Mouse (Mus musculus) testis, adult 2 months (tissue): ENCODE data around the gene Cntn6. TPM values are rescaled to one million over a fixed set of nuclear protein-coding genes. Genes with fewer than 3 reads are reported as not detected.

Source experiments
- H3K27ac ChIP-seq: fragments of 200-500 bp; 2 replicates; pipeline ENCODE4 v1.5.1; 2012; ENCODE audit warnings: low read depth, low read length; ENCODE audit not compliant: control insufficient read depth, insufficient read depth
- H3K27me3 ChIP-seq: fragments of 200-500 bp; 2 replicates; pipeline ENCODE4 v1.6.1; 2012; ENCODE audit warnings: mild to moderate bottlenecking, low read length, moderate library complexity; ENCODE audit not compliant: control insufficient read depth, insufficient read depth
- H3K36me3 ChIP-seq: fragments of 200-500 bp; 2 replicates; pipeline ENCODE4 v1.6.1; 2012; ENCODE audit warnings: mild to moderate bottlenecking, low read length; ENCODE audit not compliant: control insufficient read depth, insufficient read depth
- H3K4me1 ChIP-seq: fragments of 200-500 bp; 2 replicates; pipeline ENCODE4 v1.6.1; 2012; ENCODE audit warnings: low read length; ENCODE audit not compliant: control insufficient read depth, insufficient read depth
- H3K4me3 ChIP-seq: fragments of 200-500 bp; 2 replicates; pipeline ENCODE4 v1.5.1; 2012; ENCODE audit warnings: low read depth, mild to moderate bottlenecking, low read length, moderate library complexity, mixed read lengths; ENCODE audit not compliant: control insufficient read depth
- CTCF ChIP-seq: fragments of 200-500 bp; IDR thresholded peaks from 2 replicates; pipeline ENCODE4 v1.5.1; 2012; ENCODE audit warnings: low read depth, mild to moderate bottlenecking, inconsistent platforms, low read length, moderate library complexity; ENCODE audit not compliant: control insufficient read depth, insufficient read depth, insufficient replicate concordance
- POLR2A ChIP-seq: fragments of 200-500 bp; IDR thresholded peaks from 2 replicates; pipeline ENCODE4 v1.6.1; 2012; ENCODE audit warnings: low read depth, mild to moderate bottlenecking, inconsistent platforms, low read length, moderate library complexity; ENCODE audit not compliant: control insufficient read depth
- polyA plus RNA-seq: library from polyadenylated mRNA; depleted of rRNA; stranded (reverse); fragments of >200 nt; gene quantifications from 2 replicates; pipeline ENCODE4 v1.2.3, GENCODE M21; 2012

Gene Cntn6
- polyA plus RNA-seq, 1 experiment, result 2.4 TPM

DNA sequence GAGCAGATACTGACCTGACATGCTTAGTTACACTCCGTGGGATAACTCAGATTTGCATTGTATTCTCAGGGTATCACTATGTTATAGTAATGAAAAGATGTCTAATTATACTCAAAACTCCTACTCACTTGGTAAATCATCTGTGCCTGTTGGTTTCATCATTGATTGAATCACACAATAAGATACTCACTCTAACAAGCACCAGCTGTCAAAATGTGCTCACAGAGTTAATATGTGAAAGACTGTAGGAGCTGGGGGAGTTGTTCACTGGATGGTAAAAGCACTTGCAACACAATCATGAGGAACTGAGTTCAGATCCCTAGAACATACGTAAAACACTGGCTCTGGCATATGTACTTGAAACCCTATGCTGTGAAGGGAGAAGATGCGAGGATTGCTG is 398.5 kb downstream of the Cntn6 start:
- Histone ChIP-seq H3K36me3 (no peaks in the 10 kb centered on the region), H3K4me3 (no peak overlapping the region)
- TF ChIP-seq POLR2A (no peak), CTCF (no peak)

More for the DNA sequence above, 398.5 kb downstream of the Cntn6 start:
- Histone ChIP-seq H3K27me3 (no peaks in the 10 kb centered on the region), H3K4me1 (no peaks in the 10 kb centered on the region), H3K27ac (no peak overlapping the region)
